Mouse (Mus musculus): ENCODE data around the gene Tasp1. TPM values are rescaled to one million over a fixed set of nuclear protein-coding genes. Genes with fewer than 3 reads are reported as not detected.

Tasp1 gene
- total RNA-seq, 2 experiments from 2014 or later: 27.5 to 30.8 TPM

GRCm38 (mm10) chr2:139792345-139793120 lies 274.1 kb downstream of the Tasp1 start:
- DNase-seq (ENCODE audit: extremely low spot score in 1 of 2, low spot score in 1 of 2): no peak

GRCm38 (mm10) chr2:139788658-139789057 lies 277.9 kb downstream of the Tasp1 start:
- no peak for DNase-seq (ENCODE audit: extremely low spot score in 1 of 2, low spot score in 1 of 2)

- no peak for DNase-seq (ENCODE audit: extremely low spot score in 1 of 2, low spot score in 1 of 2)
Observed at GRCm38 (mm10) chr2:139784946-139785345, 281.7 kb downstream of the Tasp1 start.

GRCm38 (mm10) chr2:139784465-139784864 lies 282.1 kb downstream of the Tasp1 start:
- no peak for DNase-seq (ENCODE audit: extremely low spot score in 1 of 2, low spot score in 1 of 2)

Other genes with a start within 250 kb of the Tasp1 start
- gene Gm17374, start 85.2 kb upstream of the Tasp1 start, total RNA-seq (2021): not detected
- 10 to 100 TPM; 17.4 to 20.5 TPM for gene Esf1, start 103.8 kb upstream of the Tasp1 start, total RNA-seq (2021)
- gene Ndufaf5, start 103.8 kb upstream of the Tasp1 start, total RNA-seq (2021): 10 to 100 TPM; 47.9 to 49.8 TPM